Mouse (Mus musculus): ENCODE data around the gene Rsad2. TPM values are rescaled to one million over a fixed set of nuclear protein-coding genes. Genes with fewer than 3 reads are reported as not detected.

Gene Rsad2
- polyA plus RNA-seq, 1 experiment from 2014 or later = 2.4 TPM

DNA sequence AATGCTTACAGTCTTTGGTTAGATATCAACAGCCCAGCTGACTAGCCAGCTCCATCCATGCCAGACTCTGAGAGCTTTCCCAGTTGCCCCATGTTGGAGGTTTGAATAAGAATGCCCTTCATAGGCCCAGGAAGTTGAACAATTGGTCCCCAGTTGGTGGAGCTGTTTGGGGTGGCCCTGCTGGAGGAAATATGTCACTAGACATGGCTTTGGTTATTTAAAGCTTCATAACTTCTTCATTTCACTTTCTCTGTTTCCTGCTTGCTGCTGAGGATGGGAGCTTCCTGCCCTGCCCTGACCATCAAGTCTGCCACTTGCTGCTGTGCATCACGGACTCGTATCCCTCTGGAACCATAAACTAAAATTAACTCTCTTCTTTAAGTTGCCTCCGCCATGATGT is 45.8 kb downstream of the Rsad2 start:
- Histone ChIP-seq H3K4me2 (ENCODE audit: low read depth, low read length) (no peak overlapping the region), H3K27ac (ENCODE audit: low read length) (no peak overlapping the region), H3K27me3 (ENCODE audit: control insufficient read depth, insufficient read depth, low read length) (peaks cover 2% of the 10 kb centered on the region; the same call in 1 of the 2 replicates), H3K4me1 (ENCODE audit: control insufficient read depth, insufficient read depth, low read length) (peaks cover 46% of the 10 kb centered on the region), H3K9me3 (replicated peaks; ENCODE audit: control insufficient read depth, low read length) (no peaks in the 10 kb centered on the region), H3K9ac (ENCODE audit: low read length) (no peak overlapping the region), H3K36me3 (ENCODE audit: control insufficient read depth, insufficient read depth) (no peaks in the 10 kb centered on the region), H3K4me3 (ENCODE audit: low read length) (no peak overlapping the region)
- ATAC-seq (replicated peaks; ENCODE audit: extremely low read depth, insufficient read depth, low FRiP score) = no peak
- WGBS = 90% methylated on average over 3 of the region's 3 CpGs

- H3K27ac ChIP-seq (ENCODE audit: low read length) = no peak overlapping the region
- no peak overlapping the region for H3K4me2 ChIP-seq (ENCODE audit: low read depth, low read length)
- H3K9ac ChIP-seq (ENCODE audit: low read length) = no peak overlapping the region
- ATAC-seq (replicated peaks; ENCODE audit: extremely low read depth, insufficient read depth, low FRiP score) = no peak
- H3K36me3 ChIP-seq (ENCODE audit: control insufficient read depth, insufficient read depth) = no peaks in the 10 kb centered on the region
- 0 out of 2 replicates have a peak, but pooled peaks cover 2% of the 10 kb centered on the region for H3K27me3 ChIP-seq (ENCODE audit: control insufficient read depth, insufficient read depth, low read length)
- H3K4me1 ChIP-seq (ENCODE audit: control insufficient read depth, insufficient read depth, low read length) = peaks cover 56% of the 10 kb centered on the region
- no peak overlapping the region for H3K4me3 ChIP-seq (ENCODE audit: low read length)
- H3K9me3 ChIP-seq (replicated peaks; ENCODE audit: control insufficient read depth, low read length) = no peaks in the 10 kb centered on the region
- WGBS = 63% methylated on average over 9 of the region's 9 CpGs
These were observed 47.5 kb downstream of the Rsad2 start for GRCm38 (mm10) chr12:26408707-26409106.

GRCm38 (mm10) chr12:26404781-26405702 is 51.2 kb downstream of the Rsad2 start:
- Histone ChIP-seq H3K36me3 (ENCODE audit: control insufficient read depth, insufficient read depth) (no peaks in the 10 kb centered on the region), H3K9ac (ENCODE audit: low read length) (no peak overlapping the region), H3K4me1 (ENCODE audit: control insufficient read depth, insufficient read depth, low read length) (peaks cover 46% of the 10 kb centered on the region), H3K9me3 (replicated peaks; ENCODE audit: control insufficient read depth, low read length) (no peaks in the 10 kb centered on the region), H3K4me3 (ENCODE audit: low read length) (no peak overlapping the region), H3K27ac (ENCODE audit: low read length) (peak overlapping the region; percentile 60), H3K27me3 (ENCODE audit: control insufficient read depth, insufficient read depth, low read length) (no peaks in the 10 kb centered on the region), H3K4me2 (ENCODE audit: low read depth, low read length) (peak overlapping the region; percentile 42)
- ATAC-seq (replicated peaks; ENCODE audit: extremely low read depth, insufficient read depth, low FRiP score) = peak; percentile 61
- 36% methylated on average over 11 of the region's 11 CpGs for WGBS

- no peaks in the 10 kb centered on the region for H3K9me3 ChIP-seq (replicated peaks; ENCODE audit: control insufficient read depth, low read length)
- peak overlapping the region; percentile 60 for H3K27ac ChIP-seq (ENCODE audit: low read length)
- H3K9ac ChIP-seq (ENCODE audit: low read length) = no peak overlapping the region
- no peak overlapping the region for H3K4me2 ChIP-seq (ENCODE audit: low read depth, low read length)
- peaks cover 46% of the 10 kb centered on the region for H3K4me1 ChIP-seq (ENCODE audit: control insufficient read depth, insufficient read depth, low read length)
- no peak overlapping the region for H3K4me3 ChIP-seq (ENCODE audit: low read length)
- no peaks in the 10 kb centered on the region for H3K36me3 ChIP-seq (ENCODE audit: control insufficient read depth, insufficient read depth)
- WGBS = 68% methylated on average over 16 of the region's 16 CpGs
- no peak for ATAC-seq (replicated peaks; ENCODE audit: extremely low read depth, insufficient read depth, low FRiP score)
- no peaks in the 10 kb centered on the region for H3K27me3 ChIP-seq (ENCODE audit: control insufficient read depth, insufficient read depth, low read length)
These were observed 52.7 kb downstream of the Rsad2 start for GRCm38 (mm10) chr12:26403372-26404125.

DNA sequence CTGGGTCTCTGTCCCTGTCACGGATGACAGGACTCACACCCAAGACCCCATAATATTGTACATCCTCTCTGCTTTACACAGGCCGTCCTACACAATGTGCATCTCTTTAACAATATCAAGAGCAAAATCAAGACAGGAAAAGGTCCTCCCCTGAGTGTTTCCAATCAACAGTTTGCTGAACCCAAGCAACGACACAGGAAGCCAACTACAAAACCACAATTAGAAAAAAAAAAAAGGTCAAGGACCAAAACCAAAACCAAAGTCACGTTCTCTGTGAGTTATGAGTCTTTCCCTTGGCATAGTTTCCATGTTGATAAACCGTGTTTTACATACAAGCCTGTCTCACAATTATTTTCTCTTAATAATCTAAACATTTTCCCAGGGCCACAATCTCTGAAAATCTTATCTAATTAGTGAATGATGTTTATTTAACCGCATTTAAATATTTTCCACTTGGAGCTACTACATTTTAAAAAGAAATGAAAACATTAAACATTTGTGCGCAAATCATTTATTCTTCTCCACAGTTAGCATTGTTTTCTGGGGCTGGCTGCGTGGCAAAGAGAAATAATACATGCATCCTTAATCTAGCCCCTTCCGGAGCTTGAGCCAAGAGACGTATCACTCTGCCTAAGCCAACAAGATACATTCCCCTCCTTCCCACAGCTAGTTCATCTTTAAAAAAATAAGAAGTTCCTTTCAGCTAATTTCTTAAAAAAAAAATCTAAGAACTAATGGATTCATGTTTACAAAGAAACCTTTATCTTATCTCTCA is 54.4 kb downstream of the Rsad2 start:
- Histone ChIP-seq H3K27ac (ENCODE audit: low read length) (peak overlapping the region; percentile 83), H3K4me2 (ENCODE audit: low read depth, low read length) (peak overlapping the region; percentile 15; the same call in 1 of the 2 replicates), H3K36me3 (ENCODE audit: control insufficient read depth, insufficient read depth) (no peaks in the 10 kb centered on the region), H3K9ac (ENCODE audit: low read length) (no peak overlapping the region), H3K4me1 (ENCODE audit: control insufficient read depth, insufficient read depth, low read length) (peaks cover 36% of the 10 kb centered on the region), H3K4me3 (ENCODE audit: low read length) (no peak overlapping the region), H3K27me3 (ENCODE audit: control insufficient read depth, insufficient read depth, low read length) (no peaks in the 10 kb centered on the region), H3K9me3 (replicated peaks; ENCODE audit: control insufficient read depth, low read length) (no peaks in the 10 kb centered on the region)
- 52% methylated on average over 10 of the region's 10 CpGs for WGBS
- ATAC-seq (replicated peaks; ENCODE audit: extremely low read depth, insufficient read depth, low FRiP score) = no peak

DNA sequence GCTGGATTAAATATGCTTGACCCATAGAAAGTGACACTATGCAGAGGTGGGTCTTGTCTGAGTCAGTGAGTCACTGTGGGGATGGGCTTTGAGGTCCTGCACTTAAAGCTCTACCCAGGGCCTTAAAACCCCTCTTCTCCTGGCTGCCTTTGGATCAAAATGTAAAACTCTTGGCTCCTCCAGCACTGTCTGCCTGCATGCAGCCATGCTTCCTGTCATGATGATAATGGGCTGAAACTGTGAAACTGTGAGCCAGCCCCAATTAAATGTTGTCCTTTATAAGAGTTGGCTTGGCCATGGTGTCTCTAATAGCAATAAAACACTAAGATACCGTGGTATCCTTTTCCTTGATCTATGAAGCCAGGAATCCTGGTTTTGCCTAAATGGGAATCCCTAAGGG is 55.0 kb downstream of the Rsad2 start:
- WGBS = 58% methylated on average over 1 of the region's 1 CpGs
- H3K4me2 ChIP-seq (ENCODE audit: low read depth, low read length) = peak overlapping the region; percentile 15; the same call in 1 of the 2 replicates
- H3K27ac ChIP-seq (ENCODE audit: low read length) = peak overlapping the region; percentile 83
- no peaks in the 10 kb centered on the region for H3K27me3 ChIP-seq (ENCODE audit: control insufficient read depth, insufficient read depth, low read length)
- H3K4me3 ChIP-seq (ENCODE audit: low read length) = no peak overlapping the region
- H3K9me3 ChIP-seq (replicated peaks; ENCODE audit: control insufficient read depth, low read length) = no peaks in the 10 kb centered on the region
- H3K4me1 ChIP-seq (ENCODE audit: control insufficient read depth, insufficient read depth, low read length) = peaks cover 35% of the 10 kb centered on the region
- H3K36me3 ChIP-seq (ENCODE audit: control insufficient read depth, insufficient read depth) = no peaks in the 10 kb centered on the region
- no peak overlapping the region for H3K9ac ChIP-seq (ENCODE audit: low read length)
- no peak; the same call in 1 of the 2 replicates for ATAC-seq (replicated peaks; ENCODE audit: extremely low read depth, insufficient read depth, low FRiP score)

DNA sequence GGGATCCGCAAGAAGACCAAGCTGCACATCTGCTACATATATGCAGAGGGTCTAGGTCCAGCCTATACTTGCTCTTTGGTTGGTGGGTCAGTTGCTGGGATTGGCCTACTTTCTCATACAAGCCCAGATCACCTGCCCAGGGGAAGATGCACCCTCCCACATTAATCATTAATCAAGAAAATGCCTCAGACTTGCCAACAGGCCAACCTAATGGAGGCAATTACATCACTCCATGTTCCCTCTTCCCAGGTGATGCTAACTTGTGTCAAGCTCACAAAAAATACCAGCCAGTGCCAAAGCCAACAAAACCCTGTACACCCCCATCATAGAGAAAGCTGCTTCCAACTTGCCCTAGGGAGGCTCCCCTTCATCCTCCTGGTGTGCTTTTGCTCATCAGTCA is 55.5 kb downstream of the Rsad2 start:
- WGBS = 95% methylated on average over 1 of the region's 1 CpGs
- no peak overlapping the region for H3K4me2 ChIP-seq (ENCODE audit: low read depth, low read length)
- ATAC-seq (replicated peaks; ENCODE audit: extremely low read depth, insufficient read depth, low FRiP score) = no peak
- no peaks in the 10 kb centered on the region for H3K36me3 ChIP-seq (ENCODE audit: control insufficient read depth, insufficient read depth)
- H3K27ac ChIP-seq (ENCODE audit: low read length) = peak overlapping the region; percentile 83
- no peaks in the 10 kb centered on the region for H3K27me3 ChIP-seq (ENCODE audit: control insufficient read depth, insufficient read depth, low read length)
- no peak overlapping the region for H3K4me3 ChIP-seq (ENCODE audit: low read length)
- no peak overlapping the region for H3K9ac ChIP-seq (ENCODE audit: low read length)
- H3K4me1 ChIP-seq (ENCODE audit: control insufficient read depth, insufficient read depth, low read length) = peaks cover 30% of the 10 kb centered on the region
- no peaks in the 10 kb centered on the region for H3K9me3 ChIP-seq (replicated peaks; ENCODE audit: control insufficient read depth, low read length)

- Histone ChIP-seq H3K4me3 (ENCODE audit: low read length) (no peak overlapping the region), H3K27ac (ENCODE audit: low read length) (no peak overlapping the region), H3K36me3 (ENCODE audit: control insufficient read depth, insufficient read depth) (no peaks in the 10 kb centered on the region), H3K4me2 (ENCODE audit: low read depth, low read length) (no peak overlapping the region), H3K9ac (ENCODE audit: low read length) (no peak overlapping the region), H3K9me3 (replicated peaks; ENCODE audit: control insufficient read depth, low read length) (no peaks in the 10 kb centered on the region), H3K4me1 (ENCODE audit: control insufficient read depth, insufficient read depth, low read length) (peaks cover 16% of the 10 kb centered on the region), H3K27me3 (ENCODE audit: control insufficient read depth, insufficient read depth, low read length) (no peaks in the 10 kb centered on the region)
- ATAC-seq (replicated peaks; ENCODE audit: extremely low read depth, insufficient read depth, low FRiP score) = no peak
- 84% methylated on average over 6 of the region's 6 CpGs for WGBS
These were observed 56.9 kb downstream of the Rsad2 start for GRCm38 (mm10) chr12:26399391-26399790.
